Mouse (Mus musculus): Measurements from ENCODE around the gene Dok7. TPM values are rescaled to one million over a fixed set of nuclear protein-coding genes. Genes with fewer than 3 reads are reported as not detected.

The Dok7 gene
- total and polyA plus RNA-seq, 3 experiments: not detected

GRCm38 (mm10) chr5:35134286-35134685 lies 77.7 kb downstream of the Dok7 start:
- Histone ChIP-seq H3K9me3 (replicated peaks; ENCODE audit: low read length) (peaks cover 15% of the 10 kb centered on the region), H3K27me3 (replicated peaks) (peaks cover 64% of the 10 kb centered on the region), H3K4me2 (ENCODE audit: insufficient read depth, low read depth, poor library complexity, severe bottlenecking) (no peak overlapping the region), H3K4me3 (replicated peaks in 1 of 3; ENCODE audit: low read depth in 2 of 3, low read length in 2 of 3, poor library complexity in 1 of 3) (no peak overlapping the region), H3K36me3 (replicated peaks in 1 of 2; ENCODE audit: control insufficient read depth in 1 of 2, insufficient read depth in 1 of 2, low read length in 1 of 2) (no peaks in the 10 kb centered on the region), H3K9ac (ENCODE audit: insufficient read depth, low read depth) (no peak overlapping the region), H3K79me2 (replicated peaks; ENCODE audit: control insufficient read depth, extremely low read depth, insufficient read depth, poor library complexity, severe bottlenecking) (no peaks in the 10 kb centered on the region), H3K27ac (ENCODE audit: insufficient read depth, low read depth) (no peak overlapping the region), H3K4me1 (ENCODE audit: control insufficient read depth in 1 of 2, insufficient read depth in 2 of 2) (no peaks in the 10 kb centered on the region; a peak in 1 of 4 replicates)
- DNase-seq (ENCODE audit: extremely low read depth): no peak
- TF ChIP-seq KAT2A (IDR thresholded peaks at IDR 0.05; ENCODE audit: insufficient replicate concordance, low read length) (no peak), POLR2AphosphoS2 (IDR thresholded peaks at IDR 0.05; ENCODE audit: low read depth, low read length) (no peak), CHD1 (IDR thresholded peaks at IDR 0.05; ENCODE audit: low read depth, low read length) (no peak), IRF4 (IDR thresholded peaks at IDR 0.05; ENCODE audit: low read depth, low read length) (no peak), ZMIZ1 (IDR thresholded peaks at IDR 0.05; ENCODE audit: low read depth, low read length) (no peak), MAFK (IDR thresholded peaks at IDR 0.05; ENCODE audit: insufficient replicate concordance, low read length) (no peak), ZKSCAN1 (IDR thresholded peaks at IDR 0.05; ENCODE audit: borderline replicate concordance, low read depth, low read length) (no peak)
- in situ Hi-C loops (cut with MboI; ENCODE audit: low pct_ligation_motif_present, low pct_unique_long_range_greater_than_20kb, low sequenced_read_pairs) (no loop called here), dilution Hi-C loops (cut with MboI; ENCODE audit: extremely low pct_ligation_motif_present, extremely low pct_unique_long_range_greater_than_20kb, low sequenced_read_pairs) (no loop called here)

GRCm38 (mm10) chr5:35135903-35136302 lies 79.3 kb downstream of the Dok7 start:
- no peak overlapping the region for H3K4me3 ChIP-seq (replicated peaks in 1 of 3; ENCODE audit: low read depth in 2 of 3, low read length in 2 of 3, poor library complexity in 1 of 3)
- peaks cover 4% of the 10 kb centered on the region for H3K9me3 ChIP-seq (replicated peaks; ENCODE audit: low read length)
- no peaks in the 10 kb centered on the region for H3K36me3 ChIP-seq (replicated peaks in 1 of 2; ENCODE audit: control insufficient read depth in 1 of 2, insufficient read depth in 1 of 2, low read length in 1 of 2)
- TF ChIP-seq CTCF (conservative IDR thresholded peaks at IDR 0.05 in 1 of 2, IDR thresholded peaks at IDR 0.05 in 1 of 2; ENCODE audit: low read depth in 2 of 2, low read length in 2 of 2) (no peak), ZMIZ1 (IDR thresholded peaks at IDR 0.05; ENCODE audit: low read depth, low read length) (no peak), IRF4 (IDR thresholded peaks at IDR 0.05; ENCODE audit: low read depth, low read length) (no peak), CHD2 (IDR thresholded peaks at IDR 0.05; ENCODE audit: low read length) (no peak), MAX (IDR thresholded peaks at IDR 0.05; ENCODE audit: low read length) (no peak), MXI1 (IDR thresholded peaks at IDR 0.05; ENCODE audit: low read depth, low read length) (no peak), MEF2A (IDR thresholded peaks at IDR 0.05; ENCODE audit: borderline replicate concordance, low read depth, low read length) (no peak), E2F4 (IDR thresholded peaks at IDR 0.05; ENCODE audit: insufficient replicate concordance, low read depth, low read length) (no peak), TBP (conservative IDR thresholded peaks at IDR 0.05; ENCODE audit: low read depth, low read length) (no peak), POLR2A (IDR thresholded peaks at IDR 0.05; ENCODE audit: low read depth, low read length) (no peak), MAFK (IDR thresholded peaks at IDR 0.05; ENCODE audit: insufficient replicate concordance, low read length) (no peak), EP300 (IDR thresholded peaks at IDR 0.05; ENCODE audit: low read length) (no peak), CHD1 (IDR thresholded peaks at IDR 0.05; ENCODE audit: low read depth, low read length) (no peak), KAT2A (IDR thresholded peaks at IDR 0.05; ENCODE audit: insufficient replicate concordance, low read length) (no peak)
- DNase-seq (ENCODE audit: extremely low read depth): no peak
- H3K9ac ChIP-seq (ENCODE audit: insufficient read depth, low read depth): no peak overlapping the region
- no peaks in the 10 kb centered on the region; a peak in 1 of 4 replicates for H3K4me1 ChIP-seq (ENCODE audit: control insufficient read depth in 1 of 2, insufficient read depth in 2 of 2)
- no peak overlapping the region for H3K27ac ChIP-seq (ENCODE audit: insufficient read depth, low read depth)
- in situ Hi-C loops (cut with MboI; ENCODE audit: low pct_ligation_motif_present, low pct_unique_long_range_greater_than_20kb, low sequenced_read_pairs): no loop called here
- dilution Hi-C loops (cut with MboI; ENCODE audit: extremely low pct_ligation_motif_present, extremely low pct_unique_long_range_greater_than_20kb, low sequenced_read_pairs): no loop called here
- no peak overlapping the region for H3K4me2 ChIP-seq (ENCODE audit: insufficient read depth, low read depth, poor library complexity, severe bottlenecking)
- H3K27me3 ChIP-seq (replicated peaks): peaks cover 65% of the 10 kb centered on the region
- H3K79me2 ChIP-seq (replicated peaks; ENCODE audit: control insufficient read depth, extremely low read depth, insufficient read depth, poor library complexity, severe bottlenecking): no peaks in the 10 kb centered on the region

Other genes starting within 250 kb of the Dok7 start
- gene Msantd1, start 148.8 kb upstream of the Dok7 start, total RNA-seq (2012; rRNA removed): 0.38 and 0.71 TPM in 2 replicates
- 0.36 and 0.99 TPM in 2 replicates for gene Msantd1, start 148.8 kb upstream of the Dok7 start, total RNA-seq (2014; rRNA removed)
- gene Msantd1, start 148.8 kb upstream of the Dok7 start, polyA plus RNA-seq (2012; ENCODE audit: insufficient read length, low read depth): 0.64 and 1.1 TPM in 2 replicates
- 5.9 and 6.8 TPM in 2 replicates for gene Rgs12, start 107.3 kb upstream of the Dok7 start, total RNA-seq (2012; rRNA removed)
- 9.8 and 10.1 TPM in 2 replicates for gene Rgs12, start 107.3 kb upstream of the Dok7 start, total RNA-seq (2014; rRNA removed)
- 8.1 and 8.3 TPM in 2 replicates for gene Rgs12, start 107.3 kb upstream of the Dok7 start, polyA plus RNA-seq (2012; ENCODE audit: insufficient read length, low read depth)
- gene Hgfac, start 15.3 kb upstream of the Dok7 start, total RNA-seq (2012; rRNA removed): 0.21 TPM in 1 of 2 replicates, not detected in the other
- gene Hgfac, start 15.3 kb upstream of the Dok7 start, total RNA-seq (2014; rRNA removed): not detected in 2 replicates
- not detected in 2 replicates for gene Hgfac, start 15.3 kb upstream of the Dok7 start, polyA plus RNA-seq (2012; ENCODE audit: insufficient read length, low read depth)
- gene Lrpap1, start 49.0 kb downstream of the Dok7 start, total RNA-seq (2012; rRNA removed): 39.6 and 44.5 TPM in 2 replicates
- gene Lrpap1, start 49.0 kb downstream of the Dok7 start, total RNA-seq (2014; rRNA removed): 22.9 and 26.5 TPM in 2 replicates
- gene Lrpap1, start 49.0 kb downstream of the Dok7 start, polyA plus RNA-seq (2012; ENCODE audit: insufficient read length, low read depth): 43.7 and 55.5 TPM in 2 replicates
- gene Adra2c, start 221.6 kb downstream of the Dok7 start, total RNA-seq (2012; rRNA removed): not detected in 2 replicates
- not detected in 2 replicates for gene Adra2c, start 221.6 kb downstream of the Dok7 start, total RNA-seq (2014; rRNA removed)
- not detected in 2 replicates for gene Adra2c, start 221.6 kb downstream of the Dok7 start, polyA plus RNA-seq (2012; ENCODE audit: insufficient read length, low read depth)